Comparison of ENCODE assay signal across 7 mouse cellular contexts in genomic region chr9:107554319-107554825, GRCm38 (mm10). TPM values are rescaled to one million over a fixed set of nuclear protein-coding genes. Genes with fewer than 3 reads are reported as not detected.
DNase-seq lines count a peak whose midpoint lies in the region; ATAC-seq lines count a peak whose summit lies in the region.

No protein-coding gene starts in this region.

- intact Hi-C loops in gastrocnemius, postnatal 14 days (cut with DNase I; ENCODE audit: low total_unique reads): no loop called here
- intact Hi-C loops in left cerebral cortex, postnatal 25 days (cut with DNase I): no loop called here

- WGBS in intestine, embryonic 15.5 days: under 1% methylated on average over 53 of the region's 53 CpGs
- WGBS in midbrain, embryonic 10.5 days: under 1% methylated on average over 53 of the region's 53 CpGs

- H3K4me3 ChIP-seq in intestine, embryonic 15.5 days (replicated peaks): peak overlapping the region; percentile 76
- H3K4me3 ChIP-seq in midbrain, embryonic 10.5 days: peak overlapping the region; percentile 88

- peaks cover 38% of the 10 kb centered on the region for H3K4me1 ChIP-seq in intestine, embryonic 15.5 days (replicated peaks)
- H3K4me1 ChIP-seq in midbrain, embryonic 10.5 days: peaks cover 69% of the 10 kb centered on the region

- peak overlapping the region; percentile 96 for H3K27ac ChIP-seq in intestine, embryonic 15.5 days
- H3K27ac ChIP-seq in midbrain, embryonic 10.5 days (replicated peaks): peak overlapping the region; percentile 96

- ATAC-seq in intestine, embryonic 15.5 days: peak; percentile 91

- peak overlapping the region; percentile 97 for H3K4me2 ChIP-seq in intestine, embryonic 15.5 days (replicated peaks)

- no peaks in the 10 kb centered on the region for H3K27me3 ChIP-seq in intestine, embryonic 15.5 days (replicated peaks)
- peaks cover 43% of the 10 kb centered on the region for H3K27me3 ChIP-seq in midbrain, embryonic 10.5 days (ENCODE audit: low read depth, poor library complexity, severe bottlenecking)

- H3K9me3 ChIP-seq in intestine, embryonic 15.5 days: no peaks in the 10 kb centered on the region
- no peaks in the 10 kb centered on the region for H3K9me3 ChIP-seq in midbrain, embryonic 10.5 days (replicated peaks)

- H3K9ac ChIP-seq in intestine, embryonic 15.5 days: peak overlapping the region; percentile 82

- DNase-seq in adrenal gland, adult (ENCODE audit: inconsistent age in 2 of 2, low spot score in 1 of 2): peak; percentile 97 to 98
- DNase-seq in embryo, embryonic 10.5 days (ENCODE audit: low spot score): peak; percentile 99
- peak; percentile 95 for DNase-seq in gastrocnemius, postnatal 14 days
- peak; percentile 93 to 98 for DNase-seq in left cerebral cortex, postnatal 25 days (ENCODE audit: low spot score in 2 of 2)
- peak; percentile 98 for DNase-seq in midbrain, embryonic 10.5 days (ENCODE audit: low spot score)
- peak; percentile 92 for DNase-seq in right cerebral cortex, postnatal 4 days

- H3K36me3 ChIP-seq in intestine, embryonic 15.5 days: peaks cover 21% of the 10 kb centered on the region
- H3K36me3 ChIP-seq in midbrain, embryonic 10.5 days: peaks cover 31% of the 10 kb centered on the region

RNA-seq across cellular contexts. Expression of gene Rassf1, which starts 3.0 kb away (rescaled TPM):
- 10 to 100 TPM; 11.1 to 11.6 TPM for total RNA-seq in gastrocnemius, postnatal 14 days (2021)
- 51.7 and 52.7 TPM in 2 replicates for polyA plus RNA-seq in intestine, embryonic 15.5 days (2015; fragmentation: Nextera tagmentation; extraction: Ambion mirVana)
- total RNA-seq in left cerebral cortex, postnatal 25 days (2021): 10 to 100 TPM; 14.3 to 17.4 TPM
- 54.2 and 54.8 TPM in 2 replicates for polyA plus RNA-seq in midbrain, embryonic 10.5 days (2016; fragmentation: Nextera tagmentation; extraction: Ambion mirVana)

RNA-seq across cellular contexts. Expression of gene Zmynd10, which starts 7.3 kb away (rescaled TPM):
- total RNA-seq in gastrocnemius, postnatal 14 days (2021): not detected
- polyA plus RNA-seq in intestine, embryonic 15.5 days (2015; fragmentation: Nextera tagmentation; extraction: Ambion mirVana): 0.67 and 0.68 TPM in 2 replicates
- total RNA-seq in left cerebral cortex, postnatal 25 days (2021): 1 to 10 TPM; 4.0 to 5.6 TPM
- 0.75 and 1.1 TPM in 2 replicates for polyA plus RNA-seq in midbrain, embryonic 10.5 days (2016; fragmentation: Nextera tagmentation; extraction: Ambion mirVana)

RNA-seq across cellular contexts. Expression of gene Tusc2, which starts 8.7 kb away (rescaled TPM):
- total RNA-seq in gastrocnemius, postnatal 14 days (2021): 10 to 100 TPM; 21.8 to 23.1 TPM
- 44.2 and 45.0 TPM in 2 replicates for polyA plus RNA-seq in intestine, embryonic 15.5 days (2015; fragmentation: Nextera tagmentation; extraction: Ambion mirVana)
- 10 to 100 TPM; 86.5 to 94.7 TPM for total RNA-seq in left cerebral cortex, postnatal 25 days (2021)
- polyA plus RNA-seq in midbrain, embryonic 10.5 days (2016; fragmentation: Nextera tagmentation; extraction: Ambion mirVana): 79.2 and 84.3 TPM in 2 replicates

RNA-seq across cellular contexts. Expression of gene Nprl2, which starts 12.3 kb away (rescaled TPM):
- 1 to 10 TPM; 7.5 to 7.7 TPM for total RNA-seq in gastrocnemius, postnatal 14 days (2021)
- 33.9 and 36.9 TPM in 2 replicates for polyA plus RNA-seq in intestine, embryonic 15.5 days (2015; fragmentation: Nextera tagmentation; extraction: Ambion mirVana)
- 10 to 100 TPM; 40.4 to 41.7 TPM for total RNA-seq in left cerebral cortex, postnatal 25 days (2021)
- polyA plus RNA-seq in midbrain, embryonic 10.5 days (2016; fragmentation: Nextera tagmentation; extraction: Ambion mirVana): 37.1 and 40.4 TPM in 2 replicates

RNA-seq across cellular contexts. Expression of gene Cyb561d2, which starts 12.4 kb away (rescaled TPM):
- total RNA-seq in gastrocnemius, postnatal 14 days (2021): 1 to 10 TPM; 2.2 to 2.5 TPM
- 31.2 and 35.8 TPM in 2 replicates for polyA plus RNA-seq in intestine, embryonic 15.5 days (2015; fragmentation: Nextera tagmentation; extraction: Ambion mirVana)
- total RNA-seq in left cerebral cortex, postnatal 25 days (2021): 10 to 100 TPM; 16.2 to 17.4 TPM
- 20.5 and 22.6 TPM in 2 replicates for polyA plus RNA-seq in midbrain, embryonic 10.5 days (2016; fragmentation: Nextera tagmentation; extraction: Ambion mirVana)

Comparison
In these comparisons a context has a peak if more than half of its experiments do, and no peak if none do; other contexts are left out.
1. Peak in every context shown above with its lines: DNase-seq, ATAC-seq, H3K4me3 ChIP-seq and H3K27ac ChIP-seq.
2. RNA of gene Zmynd10, which starts 7.3 kb away (total RNA-seq): 4.0 to 5.6 TPM in left cerebral cortex, postnatal 25 days; not detected in gastrocnemius, postnatal 14 days; every median in the first group is over 4 times any median in the second.